Mouse (Mus musculus) adrenal gland, postnatal 10 days (tissue): ENCODE measurements at regions not wholly inside any gene's neighbourhood (a gene's known extent, or its start where the extent isn't known, plus 50 kb on each side); places are given as distances from the start of the nearest gene placed in this dataset.
"Not testable (repeated sequence)": the region's sequence is repeated elsewhere in the genome, so short reads cannot be mapped to it uniquely, and the experiment has no call there.

Experiments used
- DNase-seq: peaks from one replicate; pipeline ENCODE4 v3.0.0; 2021; ENCODE audit warnings: mixed read lengths

DNA sequence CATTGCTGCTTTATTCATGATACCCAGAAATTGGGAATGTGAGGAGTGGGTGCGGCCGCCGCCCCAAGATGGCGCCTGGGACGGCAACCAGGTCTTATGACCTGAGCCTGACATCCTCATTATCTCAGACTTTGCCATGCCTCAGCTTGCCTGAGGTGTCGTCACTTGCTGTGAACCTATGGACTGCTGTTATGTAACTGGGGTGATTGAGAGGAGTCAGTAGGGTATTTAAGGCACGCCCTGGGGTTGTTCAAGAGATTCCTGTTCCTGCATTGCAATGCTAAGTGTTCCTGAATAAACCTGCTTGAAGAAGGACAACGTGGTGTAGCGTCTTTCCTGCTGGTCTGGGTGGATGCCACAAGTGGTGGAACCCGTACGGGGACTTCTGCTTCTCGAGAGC, 211.4 kb upstream of the Pou3f2 start:
- DNase-seq = no peak

- DNase-seq = no peak
Observed at GRCm38 (mm10) chr4:22667733-22668381, 179.7 kb upstream of the Pou3f2 start.

DNA sequence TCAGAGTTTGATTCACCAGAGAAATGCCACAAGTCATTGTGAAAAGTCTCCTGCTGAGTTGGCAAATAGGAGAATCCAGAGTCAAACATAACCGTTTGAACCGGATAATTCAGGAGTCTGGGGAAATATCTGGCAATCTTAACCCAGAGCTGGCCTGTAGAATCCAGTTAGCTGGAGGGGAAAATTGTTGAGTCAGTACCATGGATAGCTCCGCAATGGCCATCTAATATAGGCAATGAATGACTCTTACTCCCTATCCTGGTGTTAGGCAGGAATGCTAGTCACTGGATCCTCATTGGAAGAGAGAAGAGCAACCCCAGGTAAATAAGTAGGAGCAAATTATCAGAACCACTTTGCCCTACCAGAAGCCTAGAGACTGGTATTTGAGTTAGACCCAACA, 157.4 kb upstream of the Pou3f2 start:
- DNase-seq = peak; percentile 14

GRCm38 (mm10) chr4:22608922-22609321, 120.8 kb upstream of the Pou3f2 start:
- DNase-seq = no peak

DNA sequence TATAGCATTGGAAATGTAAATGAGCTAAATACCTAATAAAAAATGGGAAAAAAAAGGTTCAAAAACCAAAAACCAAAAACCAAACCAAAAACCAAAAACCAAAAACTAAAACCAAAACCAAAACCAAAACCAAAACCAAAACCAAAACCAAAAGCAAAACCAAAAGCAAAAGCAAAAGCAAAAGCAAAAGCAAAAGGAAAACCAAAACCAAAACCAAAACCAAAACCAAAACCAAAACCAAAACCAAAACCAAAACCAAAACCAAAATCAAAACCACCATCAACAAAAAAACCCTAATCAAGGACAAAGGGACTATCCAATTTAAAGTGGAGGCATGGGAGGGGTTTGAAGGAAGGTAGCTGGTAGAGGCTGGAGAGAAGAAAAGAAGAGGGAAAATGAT, 114.0 kb upstream of the Pou3f2 start:
- DNase-seq = not testable (repeated sequence)

GRCm38 (mm10) chr4:22587162-22587561, 99.0 kb upstream of the Pou3f2 start:
- no peak for DNase-seq

DNA sequence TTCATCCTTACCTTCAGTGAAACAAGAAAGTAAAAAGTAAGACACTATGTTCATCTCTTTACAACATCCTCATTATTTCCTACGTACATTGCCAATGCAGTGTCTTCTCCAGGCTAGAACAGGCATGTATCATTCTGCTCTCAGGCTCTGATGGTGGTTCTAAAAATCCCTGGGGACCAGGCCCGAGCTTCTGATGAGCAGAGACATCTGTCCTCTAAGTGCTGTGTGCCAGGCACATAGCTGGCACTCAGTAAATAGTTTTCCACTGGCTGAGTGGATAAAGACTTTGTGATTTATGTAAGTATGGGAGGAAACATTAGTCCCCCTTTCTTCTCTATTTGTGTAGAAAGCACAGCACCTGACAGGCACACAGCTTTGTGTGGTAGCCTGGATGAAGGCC, 77.8 kb upstream of the Pou3f2 start:
- no peak for DNase-seq

DNA sequence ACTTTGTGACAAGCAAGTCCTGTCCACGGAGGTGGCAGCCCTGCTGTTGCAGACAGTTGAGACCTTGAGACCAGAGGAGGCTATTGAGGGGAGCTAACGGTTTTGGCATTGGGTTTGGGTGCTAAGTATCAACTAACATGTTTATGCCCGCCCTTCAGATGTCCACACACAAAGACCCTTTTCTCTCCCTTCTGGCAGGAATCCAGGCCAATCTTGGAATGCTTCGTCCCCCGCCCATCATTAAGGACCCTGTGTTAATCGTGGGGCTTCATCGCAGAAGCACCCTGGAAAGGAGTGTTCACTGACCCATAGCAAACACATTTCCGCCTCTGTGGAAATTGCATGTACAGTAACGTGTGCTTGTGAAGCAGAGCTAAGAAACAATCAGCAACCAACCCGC, 76.4 kb upstream of the Pou3f2 start:
- DNase-seq = no peak
